Mouse (Mus musculus): ENCODE data around the gene Rprd1b.

DNA sequence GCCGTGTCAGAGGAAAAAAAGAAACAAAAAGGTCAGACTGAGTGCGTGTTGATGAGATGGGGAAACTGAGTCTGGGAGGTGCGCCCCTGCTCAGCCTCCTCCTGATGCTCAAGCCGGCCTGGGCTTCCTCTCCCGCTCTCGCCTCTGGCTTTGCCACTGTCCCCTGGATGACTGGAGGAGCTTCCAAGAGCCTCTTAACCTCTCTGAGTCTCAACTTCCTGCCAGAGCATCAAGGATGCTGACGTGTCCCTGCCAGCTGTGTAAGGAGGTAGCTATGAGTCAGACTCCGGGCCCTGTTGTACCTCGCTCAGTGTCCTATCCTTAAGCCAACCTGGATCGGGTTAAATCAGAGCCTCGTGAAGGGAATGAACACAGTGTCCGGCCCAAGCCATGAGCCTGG, 109.5 kb downstream of the Rprd1b start:
- TF ChIP-seq POLR2A (IDR thresholded peaks at IDR 0.05; ENCODE audit: insufficient read depth, low read depth, low read length) (no peak), CTCF (IDR thresholded peaks at IDR 0.05; ENCODE audit: insufficient read depth, low read depth, low read length) (no peak)
